Mouse (Mus musculus) adrenal gland, adult 18-20 months (tissue): ENCODE measurements around the gene Pbx4. TPM values are rescaled to one million over a fixed set of nuclear protein-coding genes. Genes with fewer than 3 reads are reported as not detected.

Experiments used
- DNase-seq, 2 experiments: peaks; one replicate each; pipeline ENCODE4 v3.0.0; 2021 to 2022; ENCODE audit warnings: low spot score in 2 of 2
- total RNA-seq, 2 experiments: library from RNA; stranded (reverse); gene quantifications; 1 replicate in 1 of 2; 2 replicates in 1 of 2; pipeline ENCODE4 v1.2.3; 2021

The Pbx4 gene
- total RNA-seq, 2 experiments from 2014 or later, result 1.2 to 1.3 TPM

DNA sequence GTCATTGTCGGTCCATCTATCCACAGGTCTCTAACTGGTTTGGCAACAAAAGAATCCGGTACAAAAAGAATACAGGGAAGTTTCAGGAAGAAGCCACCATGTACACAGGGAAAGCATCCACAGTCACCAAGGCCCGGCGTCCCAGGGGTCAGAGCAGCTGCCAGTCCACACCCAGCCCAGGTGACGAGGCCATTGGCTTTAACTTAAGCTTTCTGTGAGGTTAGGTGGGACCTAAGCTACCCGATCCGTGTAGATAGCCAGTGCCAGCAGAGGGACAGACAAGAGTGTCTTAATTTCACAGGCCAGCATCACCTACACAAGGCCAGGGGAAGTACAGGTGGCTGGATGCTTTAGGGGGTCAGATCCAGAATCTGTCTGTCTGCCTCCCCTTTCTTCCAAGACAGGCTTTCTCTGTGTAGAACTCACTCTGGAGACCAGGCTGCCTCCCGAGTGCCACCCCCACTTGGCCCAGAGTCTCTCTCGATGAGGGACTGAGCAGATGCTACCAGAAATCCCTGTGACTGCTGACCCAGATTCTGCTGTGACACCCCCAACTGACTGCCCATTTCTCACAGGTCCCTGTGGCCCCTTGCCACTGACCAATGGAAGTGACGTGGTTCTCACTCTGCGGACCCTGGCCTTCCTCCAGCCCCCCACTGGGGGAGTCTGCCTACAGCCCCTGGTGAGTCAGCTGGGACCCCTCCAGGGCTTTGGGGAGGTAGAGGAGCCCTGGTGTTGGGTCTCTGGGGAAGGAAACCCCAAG lies 37.9 kb downstream of the Pbx4 start:
- no peak for DNase-seq

DNA sequence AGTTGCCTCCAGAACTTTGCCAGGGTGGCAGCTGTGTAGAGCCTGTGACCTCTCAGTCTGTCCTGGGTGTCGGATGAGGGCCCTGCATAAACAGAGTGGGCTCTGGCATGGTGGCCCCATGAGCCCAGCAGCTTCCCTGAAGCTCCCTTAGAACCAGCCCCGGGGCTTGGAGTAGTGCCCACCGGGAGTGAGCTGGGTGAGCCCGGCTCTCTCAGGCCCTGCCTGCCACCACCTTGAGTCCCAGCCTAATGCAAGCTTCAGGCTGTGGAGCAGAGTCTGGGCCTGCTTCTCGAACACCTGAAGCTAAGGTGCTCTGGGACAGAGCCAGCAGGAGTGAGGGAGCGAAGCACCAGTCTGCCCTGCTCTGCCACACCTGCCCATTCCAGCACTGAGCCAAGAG lies 38.6 kb downstream of the Pbx4 start:
- no peak for DNase-seq

DNA sequence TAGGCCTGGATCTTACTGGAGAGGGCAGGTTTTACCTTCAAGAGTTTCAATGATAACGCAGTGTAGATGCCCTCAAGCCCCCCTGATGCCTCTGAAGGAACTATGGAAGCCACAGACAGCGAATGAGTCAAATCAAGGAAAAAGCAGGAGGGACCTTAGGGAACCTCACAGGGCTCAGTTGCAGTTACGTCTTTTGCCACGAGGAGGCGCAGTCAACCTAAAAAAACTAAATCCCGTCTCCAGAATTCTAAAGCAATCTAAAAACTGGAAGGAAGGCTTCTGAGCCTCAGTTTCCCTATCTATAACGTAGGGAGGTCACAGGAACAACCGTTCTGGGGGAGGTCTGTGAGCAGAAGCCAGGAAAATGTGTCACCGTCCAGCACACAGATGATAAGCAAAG lies 41.9 kb downstream of the Pbx4 start:
- DNase-seq, result peak; percentile 69 to 74

DNA sequence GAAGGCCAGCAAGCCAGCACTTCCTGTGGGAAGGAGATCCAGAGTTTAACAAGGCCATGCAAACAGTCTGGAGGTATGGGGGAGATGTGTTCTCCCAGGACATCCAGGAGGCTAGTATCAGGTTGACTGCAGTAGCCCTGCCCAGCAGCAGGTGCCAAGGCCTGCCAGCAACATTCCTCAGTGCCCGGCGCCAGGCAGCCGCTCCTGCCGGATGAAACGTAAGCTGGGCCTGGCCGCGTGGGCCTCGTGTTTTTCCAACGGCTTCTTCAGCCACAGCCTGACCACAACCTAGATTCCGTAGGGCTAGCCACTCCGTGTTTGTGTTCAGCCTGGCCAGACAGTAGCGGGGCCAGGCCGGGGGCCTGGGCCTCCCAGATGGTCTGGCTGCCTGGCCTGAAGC lies 42.4 kb downstream of the Pbx4 start:
- no peak for DNase-seq

DNA sequence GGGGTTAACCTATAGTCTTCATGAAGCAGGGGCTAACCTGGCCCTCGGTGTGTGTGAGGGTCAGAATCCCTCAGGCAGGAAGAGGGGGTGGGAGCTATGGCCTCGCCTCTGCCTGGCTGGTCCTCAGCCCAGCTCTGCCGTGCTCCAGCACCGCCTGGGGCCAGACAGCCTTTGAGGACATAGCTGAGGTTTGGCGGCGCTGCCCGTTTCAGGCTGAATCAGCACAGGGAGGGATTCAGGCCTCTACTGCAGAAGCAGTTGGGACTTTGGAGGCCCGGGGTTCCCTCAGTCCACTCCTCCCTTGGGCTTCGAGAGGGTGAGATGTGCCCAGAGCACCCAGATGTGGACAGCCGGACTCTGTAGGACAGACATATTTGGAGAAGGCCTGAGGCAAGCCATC lies 43.8 kb downstream of the Pbx4 start:
- no peak for DNase-seq

DNA sequence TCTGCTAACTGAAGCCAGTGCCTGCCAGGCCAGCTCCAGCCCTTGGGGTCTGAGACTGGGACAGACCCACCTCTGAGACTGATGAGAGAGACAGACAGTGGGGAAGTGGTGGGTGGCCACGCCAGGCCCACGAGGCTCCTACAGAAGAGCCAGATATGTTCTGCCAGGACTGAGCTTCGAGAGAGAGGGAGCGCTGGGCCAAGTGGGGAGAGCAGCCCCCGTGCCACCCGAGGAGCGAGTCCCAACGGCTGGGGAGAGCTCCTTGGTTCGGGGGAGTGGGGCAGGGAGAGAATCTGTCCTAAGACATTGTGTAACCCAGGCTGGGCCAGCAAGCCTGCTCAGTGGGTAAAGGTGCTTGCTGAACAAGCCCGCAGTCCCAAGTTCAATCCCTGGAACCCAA lies 44.7 kb downstream of the Pbx4 start:
- DNase-seq, result no peak

DNA sequence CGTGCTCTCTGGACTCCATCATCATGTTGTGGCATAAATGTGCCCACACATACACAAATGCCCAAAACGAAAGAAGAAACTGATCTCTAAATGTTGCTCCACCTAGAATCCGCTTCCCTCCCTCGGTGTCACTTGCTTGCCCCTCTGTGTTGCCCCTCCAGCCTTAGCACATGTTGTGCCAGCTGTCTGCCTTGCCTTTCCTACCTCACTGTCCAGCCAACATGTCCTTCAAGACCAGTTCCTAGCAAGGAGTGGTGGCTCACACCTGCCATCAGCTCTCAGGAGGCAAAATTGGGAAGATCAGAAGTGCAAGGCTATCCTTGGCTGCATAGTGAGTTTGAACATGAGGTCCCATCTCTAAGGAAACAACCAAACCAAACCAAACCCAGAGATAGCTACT lies 45.1 kb downstream of the Pbx4 start:
- no peak for DNase-seq

DNA sequence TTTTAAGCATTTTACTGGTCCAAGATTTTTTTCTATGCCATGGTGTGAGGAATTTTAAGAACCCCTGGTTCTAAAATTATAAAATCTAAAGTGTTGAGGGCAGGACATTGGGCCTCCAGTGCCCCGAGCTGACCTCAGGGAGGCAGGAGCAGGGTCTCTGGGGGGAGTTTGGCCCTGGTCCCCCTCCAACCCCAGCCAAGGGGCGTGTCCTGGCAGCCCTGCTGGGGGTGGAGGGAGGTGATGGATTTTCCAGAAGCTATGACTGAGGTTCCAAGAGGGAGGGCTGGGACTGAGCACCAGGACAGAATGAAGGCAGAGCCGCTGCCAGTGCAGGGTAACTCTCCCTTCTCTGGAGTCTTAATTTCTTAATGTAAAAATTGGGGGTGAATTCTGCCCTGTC lies 45.7 kb downstream of the Pbx4 start:
- no peak for DNase-seq

DNA sequence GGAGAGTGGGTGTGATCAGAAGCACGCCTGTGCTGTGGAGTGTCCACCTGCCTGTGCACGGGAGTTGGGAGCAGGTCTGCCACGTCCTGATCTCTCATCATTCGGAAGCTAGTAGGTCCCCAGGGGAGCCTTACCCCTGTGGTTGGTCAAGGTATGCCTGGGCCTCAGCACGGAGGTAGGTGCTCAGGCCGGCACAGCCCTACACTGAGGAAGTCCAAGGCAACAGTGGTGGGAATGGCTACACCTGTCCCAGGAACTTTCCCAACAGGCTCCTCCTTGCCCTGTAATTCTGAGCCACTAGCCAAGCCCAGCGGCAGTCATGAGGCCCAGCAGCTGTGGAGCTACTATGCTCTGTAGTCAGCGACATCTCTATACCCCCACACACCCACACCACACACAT lies 47.4 kb downstream of the Pbx4 start:
- DNase-seq, result no peak

DNA sequence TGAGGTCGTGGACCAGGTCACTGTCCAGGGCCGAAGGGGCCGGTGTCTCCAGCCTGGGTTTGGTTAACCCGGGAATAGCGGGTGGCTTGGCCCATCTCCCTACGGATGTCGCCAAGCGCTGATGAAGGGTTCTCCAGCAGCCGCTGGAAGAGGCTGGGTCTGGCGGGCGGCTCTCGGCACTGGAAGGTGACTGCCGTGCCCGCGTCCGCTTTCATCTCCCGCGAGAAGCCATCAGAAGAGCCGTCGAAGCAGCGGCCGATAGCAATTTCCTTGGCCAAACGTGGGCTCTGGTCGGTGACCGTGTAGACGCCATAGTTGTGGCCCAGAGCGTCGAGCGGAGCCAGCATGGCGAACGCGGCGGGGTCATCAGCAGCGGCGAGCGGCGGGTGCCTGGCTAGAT lies 48.5 kb downstream of the Pbx4 start:
- no peak for DNase-seq

DNA sequence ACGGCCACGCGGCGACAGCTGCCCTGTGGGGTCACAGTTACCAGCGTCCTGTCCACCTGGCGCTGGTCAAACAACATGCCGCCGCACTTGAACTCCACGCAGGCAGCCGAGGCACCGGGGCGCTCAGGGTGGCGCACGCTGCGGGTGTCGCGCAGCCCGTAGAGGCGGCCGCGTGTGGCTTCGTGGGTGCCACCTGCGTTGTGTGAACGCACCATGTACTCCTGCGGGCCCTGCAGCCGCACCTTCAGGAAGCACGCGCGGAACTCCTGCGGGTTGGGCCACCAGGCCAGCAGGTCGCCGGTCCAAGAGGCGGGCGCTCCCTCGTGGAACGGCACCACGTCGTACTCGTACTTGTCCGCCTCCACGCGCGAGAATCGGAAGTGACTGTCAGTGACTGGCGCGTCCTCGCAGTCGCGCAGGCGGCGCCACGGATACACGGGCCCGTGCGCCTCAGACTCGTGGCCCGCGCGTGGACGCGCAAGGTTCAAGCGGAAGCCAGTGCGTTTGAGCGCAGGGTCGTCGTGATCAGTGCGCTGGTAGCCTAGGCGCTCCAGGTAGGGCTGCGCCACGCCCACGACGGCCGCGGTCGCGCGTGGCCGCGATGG lies 49.1 kb downstream of the Pbx4 start:
- no peak for DNase-seq

DNA sequence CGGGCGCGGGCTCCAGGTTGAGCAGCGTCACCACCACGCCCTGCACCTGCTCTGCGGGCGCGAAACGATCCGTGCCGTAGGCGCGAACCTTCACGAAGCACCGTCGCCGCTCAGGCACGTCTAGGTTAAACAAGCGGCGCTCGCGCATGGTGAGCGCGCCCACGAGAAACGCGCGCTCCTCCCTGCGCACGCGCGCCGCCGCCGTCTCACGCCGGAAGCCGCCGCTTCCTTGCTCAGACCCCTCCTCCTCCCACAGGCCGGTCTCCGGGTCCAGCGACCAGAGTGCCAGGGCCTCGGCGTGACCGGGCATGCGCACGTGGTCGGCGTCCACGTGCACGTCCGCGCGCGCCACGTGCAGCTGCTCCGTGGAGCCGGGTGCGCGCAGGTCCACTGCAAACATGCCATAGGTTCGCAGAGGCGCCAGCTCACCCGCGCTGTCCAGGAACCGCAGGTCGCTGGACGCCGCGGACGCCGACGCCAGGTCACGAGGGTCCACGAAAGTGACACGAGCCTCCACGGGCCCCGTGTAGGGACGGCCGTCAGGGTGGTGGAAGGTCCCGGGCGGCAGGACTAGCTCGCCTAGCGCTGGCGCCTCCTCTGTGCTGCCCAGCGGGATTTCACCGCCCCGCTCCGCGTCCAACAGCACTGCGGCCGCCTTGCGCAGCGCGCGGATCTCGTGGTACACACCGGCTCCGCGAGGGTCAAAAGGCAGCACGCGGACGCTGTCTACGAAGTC lies 49.9 kb downstream of the Pbx4 start:
- no peak for DNase-seq

DNA sequence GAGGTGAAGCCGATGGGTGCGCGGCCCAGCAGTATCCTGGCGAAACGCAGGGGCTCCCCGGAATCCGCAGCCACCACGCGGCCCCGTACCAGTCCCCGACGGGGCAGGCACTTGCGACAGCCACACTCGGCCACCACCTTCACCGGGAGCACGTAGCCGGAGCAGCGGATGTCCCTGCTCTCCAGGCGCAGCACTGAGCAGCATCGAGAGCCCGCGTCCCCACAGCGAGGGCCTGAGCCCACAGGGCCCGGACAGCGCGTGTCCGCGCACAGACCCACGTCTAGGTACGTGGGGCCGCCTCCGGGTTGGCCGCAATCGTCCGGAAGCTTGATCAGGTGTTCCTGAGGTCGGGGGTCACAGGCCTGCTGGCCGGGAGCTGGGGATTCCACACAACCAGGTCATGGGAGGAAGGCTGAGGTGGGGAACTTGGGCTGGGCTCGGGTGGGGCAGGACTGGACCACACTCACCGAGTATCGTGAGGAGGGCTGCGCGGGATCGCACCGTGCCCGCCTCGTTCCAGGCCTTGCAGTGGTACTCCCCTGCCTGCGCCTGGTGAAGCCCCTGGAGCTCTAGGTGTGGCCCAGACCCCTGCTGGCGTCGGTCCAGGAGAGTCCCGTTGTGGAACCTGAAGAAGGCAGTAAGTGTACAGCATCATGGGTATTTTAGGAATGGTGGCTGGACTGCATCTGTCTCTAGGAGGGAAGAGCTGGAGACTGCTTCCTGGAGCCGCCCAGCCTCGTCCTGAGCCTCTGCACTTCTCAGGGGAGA lies 50.7 kb downstream of the Pbx4 start:
- DNase-seq, result no peak

DNA sequence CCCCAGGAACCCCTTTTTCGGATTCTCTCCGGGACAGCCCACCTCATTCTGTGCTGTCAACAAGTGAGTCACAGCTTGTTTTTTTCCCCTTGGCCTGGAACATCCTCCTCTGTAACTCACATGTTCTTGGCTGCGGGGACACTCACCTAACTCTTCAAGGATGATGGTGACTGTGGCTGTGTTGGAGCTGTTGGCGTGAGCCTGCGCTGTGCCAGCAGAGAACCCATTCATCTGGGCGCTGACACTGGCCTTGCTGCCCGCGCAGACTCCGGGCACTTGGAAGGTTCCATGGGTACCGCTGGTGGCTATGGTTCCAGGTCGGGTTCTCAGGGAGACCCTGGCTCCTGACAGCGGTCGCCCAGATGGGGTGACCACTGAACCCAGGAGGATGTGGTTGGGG lies 51.9 kb downstream of the Pbx4 start:
- no peak for DNase-seq

DNA sequence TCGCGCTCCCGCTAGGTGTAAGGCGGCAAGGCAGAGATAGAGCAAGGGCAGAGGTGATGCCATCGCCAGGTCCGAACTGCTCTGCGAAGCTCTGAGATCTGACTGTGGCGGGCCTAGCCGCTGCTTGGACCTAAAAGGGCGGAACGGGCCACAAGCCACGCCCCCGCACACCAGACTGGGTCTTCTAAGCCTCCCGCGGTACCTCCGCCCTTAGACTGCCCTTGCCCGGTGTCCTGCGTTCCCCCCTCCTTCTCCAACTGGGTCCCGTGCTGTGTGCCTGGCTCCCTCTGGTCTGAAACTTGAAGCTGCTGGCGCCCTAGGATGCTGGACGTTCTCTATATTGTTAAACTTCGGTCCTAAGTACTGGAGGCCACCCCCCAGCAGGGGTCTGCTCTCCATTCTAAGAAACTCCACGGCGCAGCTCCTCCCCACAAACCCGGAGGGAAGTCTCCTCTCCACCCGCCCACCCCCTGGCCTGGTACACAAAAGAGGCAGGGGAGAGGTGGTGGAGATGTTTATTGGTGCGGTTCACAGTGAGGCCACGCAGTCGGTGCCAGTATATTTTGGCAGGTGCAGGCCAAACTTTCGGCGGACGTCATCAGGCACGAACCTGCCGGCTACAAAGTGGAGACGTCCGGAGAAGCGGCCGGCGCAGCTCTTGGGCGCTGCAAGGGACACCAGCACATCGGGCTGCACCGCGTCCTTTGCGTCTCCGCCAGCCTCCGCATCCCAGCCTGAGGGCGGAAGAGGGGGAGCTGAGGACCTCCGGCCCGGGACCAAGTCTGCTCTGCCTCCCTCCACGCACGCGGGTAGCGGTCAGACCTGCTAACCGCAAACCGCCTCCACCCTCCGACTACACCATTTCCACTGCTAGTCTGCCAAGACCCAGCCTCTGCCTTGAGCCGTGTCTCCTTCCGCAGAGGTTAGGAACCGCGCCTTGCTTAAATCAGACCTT lies 55.3 kb downstream of the Pbx4 start, which contains the start of gene Cilp2:
Gene Cilp2 (minus strand): TSS at position 399 of the 955 bp plus-strand sequence.
- no peak for DNase-seq

DNA sequence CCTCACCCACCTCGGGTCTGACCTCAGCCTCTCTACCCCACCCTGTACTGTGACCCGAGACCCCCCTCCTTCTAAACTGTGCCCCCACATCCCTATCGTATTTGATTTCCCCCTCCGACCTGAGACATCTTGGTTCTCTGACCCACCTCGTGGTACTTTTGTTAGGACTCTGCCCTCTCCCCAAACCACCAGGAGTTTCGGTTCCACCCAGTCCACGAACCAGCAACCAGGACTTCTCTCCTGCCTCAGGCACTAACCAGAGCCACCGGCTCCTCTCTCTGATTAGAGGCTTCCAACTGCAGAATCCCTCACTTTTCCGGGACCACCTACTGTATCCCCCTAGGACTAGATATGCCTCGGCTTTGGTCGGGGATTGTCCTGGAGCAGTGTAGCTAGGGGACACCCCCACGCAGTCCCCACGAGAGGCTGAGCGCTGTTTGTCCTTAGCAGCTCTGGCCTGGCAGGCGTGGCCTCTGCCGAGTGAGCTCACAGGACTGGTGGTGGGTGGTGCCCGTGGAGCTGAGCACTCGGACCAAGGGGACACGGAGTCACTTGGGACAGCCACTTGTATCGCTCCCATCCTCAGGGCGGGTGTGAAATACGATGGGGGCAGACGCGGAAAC lies 56.1 kb downstream of the Pbx4 start:
- DNase-seq, result no peak

DNA sequence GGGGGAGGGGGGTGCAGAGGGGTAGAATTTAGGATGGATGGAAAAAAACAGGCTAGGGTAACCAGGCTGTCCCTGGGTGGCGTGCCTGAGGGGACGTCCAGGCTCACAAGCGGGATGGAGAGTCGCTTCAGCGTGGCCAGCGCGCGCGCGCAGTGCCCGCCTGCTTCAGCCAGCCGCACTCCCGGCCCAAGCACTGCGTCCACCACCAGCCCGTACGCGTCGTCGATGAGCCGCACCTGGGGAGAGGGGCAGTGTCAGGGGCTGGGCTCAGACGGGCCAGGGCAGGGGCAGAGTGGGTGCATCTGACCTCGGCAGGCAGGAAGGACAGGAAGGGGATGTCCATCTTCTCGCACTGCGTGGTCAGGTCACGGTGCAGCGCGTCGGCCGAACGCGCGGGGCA lies 56.6 kb downstream of the Pbx4 start:
- DNase-seq, result no peak

DNA sequence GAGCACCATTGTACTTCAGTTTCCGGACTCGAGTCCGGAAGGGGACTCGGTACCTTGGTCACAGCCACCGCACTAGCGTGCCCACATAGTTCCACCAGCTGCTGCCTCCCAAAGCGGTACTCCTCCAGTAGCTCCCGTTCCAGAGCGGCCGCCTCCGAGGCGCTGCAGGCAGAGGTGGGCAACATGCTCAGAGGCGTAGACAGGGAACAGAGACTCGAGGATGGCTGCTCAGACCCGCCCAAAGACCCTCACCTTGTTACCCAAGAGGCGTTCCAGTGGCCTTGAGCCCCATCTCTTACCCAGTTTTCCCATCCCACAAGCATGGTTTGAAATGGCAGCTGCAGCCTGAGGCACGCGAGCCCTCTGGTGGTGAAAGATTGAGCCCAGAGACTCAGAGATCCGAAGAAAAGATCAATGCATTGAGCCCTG lies 58.5 kb downstream of the Pbx4 start:
- DNase-seq, result no peak

DNA sequence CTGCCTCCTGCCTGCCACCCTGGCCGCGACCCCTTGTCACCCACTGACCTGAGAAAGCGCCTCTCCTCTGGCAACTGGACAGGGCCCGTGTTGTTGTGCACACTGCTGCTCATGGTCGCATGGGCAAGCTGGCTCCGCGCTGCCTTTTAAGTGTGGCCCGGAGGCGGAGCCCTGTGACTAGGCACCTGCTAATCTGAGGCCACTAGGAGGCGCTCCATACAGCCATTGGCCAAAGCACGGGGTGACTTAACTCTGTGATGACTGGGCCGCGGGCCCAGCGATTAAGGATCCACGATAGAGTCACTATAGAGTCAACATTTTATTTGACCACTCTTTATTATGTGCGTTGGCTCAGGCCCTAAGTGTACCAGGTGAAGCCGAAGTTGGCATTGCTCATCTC lies 61.6 kb downstream of the Pbx4 start:
- DNase-seq, result no peak

DNA sequence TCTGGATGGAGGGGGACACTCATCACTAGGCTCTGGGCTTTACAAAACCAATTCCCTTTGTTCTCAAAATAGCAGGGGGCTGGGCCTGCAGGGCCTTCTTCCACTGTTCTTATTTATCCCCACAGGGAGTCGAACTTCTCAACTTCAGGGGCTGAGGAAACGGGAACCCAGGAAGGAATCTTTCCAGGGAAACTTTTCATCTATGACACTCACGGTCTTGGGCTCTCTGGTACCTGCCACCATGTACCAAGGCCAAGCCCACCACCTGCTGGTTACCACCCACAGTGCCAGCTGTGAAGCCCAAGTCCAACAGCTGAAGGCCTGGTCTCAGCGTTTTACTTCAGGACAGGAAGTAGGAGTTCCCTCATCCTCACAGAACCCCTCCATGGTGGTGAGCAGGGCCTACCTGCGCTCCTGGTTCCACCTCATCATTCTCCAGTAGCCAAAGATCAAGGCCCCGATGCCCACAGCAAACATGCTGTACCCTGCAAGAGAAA lies 62.6 kb downstream of the Pbx4 start:
- DNase-seq, result no peak
